In genomic region chr6:111529985-111530384, GRCm38 (mm10) we compare ENCODE assay signal across 15 mouse cellular contexts.
A peak's percentile ranks its signal among the peaks of the same experiment; 100 is the strongest.
DNase-seq lines count a peak whose midpoint lies in the region; ATAC-seq and TF ChIP-seq lines count a peak whose summit lies in the region.
"Had no signal": no experiment of that assay in that cellular context is flagged by ENCODE, and none has a peak within 500 bp of the region (broad histone marks: within the 10 kb centered on the region; RNA-seq: fewer than 3 reads in every experiment).

No protein-coding gene starts in this region.

- no peak overlapping the region for H3K4me3 ChIP-seq in cerebellum, adult 2 months (replicated peaks; ENCODE audit: insufficient read depth, low read depth, low read length)
- H3K4me3 ChIP-seq: hindbrain, embryonic 10.5 days; lung, embryonic 15.5 days; megakaryocyte, embryonic 14.5 days; myocyte had no signal

- no peak overlapping the region for H3K27ac ChIP-seq in cerebellum, adult 2 months (ENCODE audit: insufficient read depth, low read length)
- H3K27ac ChIP-seq: hindbrain, embryonic 10.5 days; lung, embryonic 15.5 days had no signal

- ATAC-seq in frontal cortex, adult (ENCODE audit: low TSS enrichment): peak; percentile 69
- ATAC-seq: intestine, embryonic 16.5 days had no signal

- no peaks in the 10 kb centered on the region for H3K27me3 ChIP-seq in cerebellum, adult 2 months (ENCODE audit: control insufficient read depth, insufficient read depth, low read length)
- H3K27me3 ChIP-seq: lung, embryonic 15.5 days; megakaryocyte, embryonic 14.5 days had no signal

- no peak for TF ChIP-seq POLR2A in cerebellum, adult 2 months (IDR thresholded peaks at IDR 0.05; ENCODE audit: borderline replicate concordance, insufficient read depth, low read length)

- no peak for DNase-seq in frontal cortex, postnatal 14 days (ENCODE audit: low spot score in 2 of 2)
- peak; percentile 6 for DNase-seq in retina, adult 2 months (ENCODE audit: low read depth, low spot score)
- DNase-seq in retina, embryonic 14.5 days (ENCODE audit: low spot score): no peak
- DNase-seq in cerebellum, adult 2 months: peak; percentile 8 to 43
- peak; percentile 20 for DNase-seq in retina, postnatal 7 days (ENCODE audit: low read depth, low spot score)
- no peak for DNase-seq in heart, adult 9 months (ENCODE audit: low spot score in 2 of 2)
- DNase-seq in frontal cortex, postnatal 25 days (ENCODE audit: low spot score in 2 of 2): no peak
- DNase-seq: kidney, postnatal 14 days; right cerebral cortex, postnatal 14 days had no signal

- 27% methylated on average over 2 of the region's 2 CpGs for WGBS in cerebellum, adult 2 months

- no peaks in the 10 kb centered on the region for H3K4me1 ChIP-seq in cerebellum, adult 2 months (ENCODE audit: control insufficient read depth, insufficient read depth, low read length)
- H3K4me1 ChIP-seq: hindbrain, embryonic 10.5 days; lung, embryonic 15.5 days; megakaryocyte, embryonic 14.5 days had no signal

- no peak for TF ChIP-seq CTCF in cerebellum, adult 2 months (IDR thresholded peaks at IDR 0.05; ENCODE audit: borderline replicate concordance, insufficient read depth, low read depth, low read length)

Comparison
In these comparisons a context has a peak if more than half of its experiments do, and no peak if none do; other contexts are left out.
1. DNase-seq: peak in retina, adult 2 months (single experiment), cerebellum, adult 2 months (2 of 2) and retina, postnatal 7 days (single experiment); none in frontal cortex, postnatal 14 days (0 of 2), retina, embryonic 14.5 days (single experiment), heart, adult 9 months (0 of 2) and frontal cortex, postnatal 25 days (0 of 2).